Mouse (Mus musculus) hindbrain, postnatal 0 days (tissue): ENCODE data around the gene Ankrd13b. TPM values are rescaled to one million over a fixed set of nuclear protein-coding genes. Genes with fewer than 3 reads are reported as not detected.

ENCODE experiments used
- ATAC-seq: fragments of 200-750 bp; cut with Nextera tagmentation; 2 replicates; pipeline ENCODE4 v1.8.0; 2017; ENCODE audit warnings: mild to moderate bottlenecking, moderate TSS enrichment, moderate library complexity
- DNase-seq: peaks from one replicate; pipeline ENCODE4 v3.0.0-alpha.2; 2015; ENCODE audit warnings: low spot score
- H3K27ac ChIP-seq: fragments of 300-500 bp; sonication (generic); 2 replicates; pipeline ENCODE4 v1.5.1; 2014; ENCODE audit warnings: mild to moderate bottlenecking
- H3K27me3 ChIP-seq: fragments of 300-500 bp; sonication (generic); 2 replicates; pipeline ENCODE4 v1.6.1; 2014; ENCODE audit warnings: low read length, mixed read lengths; ENCODE audit not compliant: insufficient read depth
- H3K36me3 ChIP-seq: fragments of 300-500 bp; sonication (generic); 2 replicates; pipeline ENCODE4 v1.6.1; 2014; ENCODE audit warnings: low read length, mixed read lengths; ENCODE audit not compliant: insufficient read depth
- H3K4me1 ChIP-seq: fragments of 300-500 bp; sonication (generic); 2 replicates; pipeline ENCODE4 v1.6.1; 2014; ENCODE audit warnings: antibody characterized with exemption, low read length, mixed read lengths; ENCODE audit not compliant: insufficient read depth
- H3K4me2 ChIP-seq: fragments of 300-500 bp; sonication (generic); 2 replicates; pipeline ENCODE4 v1.6.1; 2014; ENCODE audit warnings: low read depth, mild to moderate bottlenecking, low read length, moderate library complexity, mixed read lengths
- H3K4me3 ChIP-seq: fragments of 300-500 bp; sonication (generic); 2 replicates; pipeline ENCODE4 v1.5.1; 2014; ENCODE audit warnings: low read length
- H3K9ac ChIP-seq: fragments of 300-500 bp; sonication (generic); replicated peaks from 2 replicates; pipeline ENCODE4 v1.6.1; 2014; ENCODE audit warnings: mild to moderate bottlenecking, low read length, moderate library complexity, mixed read lengths
- H3K9me3 ChIP-seq: fragments of 300-500 bp; sonication (generic); 2 replicates; pipeline ENCODE4 v1.6.1; 2016; ENCODE audit warnings: low read length, mixed read lengths
- CTCF ChIP-seq: IDR thresholded peaks from 2 replicates; pipeline ENCODE4 v1.5.1; 2016; ENCODE audit warnings: antibody characterized with exemption, control low read depth, low read depth
- WGBS: fragments of 180-500 bp; shearing (Covaris S2); extraction: QIAGEN DNeasy Blood & Tissue Kit; methylation state at CpG from one replicate; pipeline ENCODE4 v1.1.7; 2014; 5-methylcytosine and 5-hydroxymethylcytosine counted together
- polyA plus RNA-seq: library from polyadenylated mRNA; unstranded; fragments of >200 nt; fragmentation: Nextera tagmentation; extraction: Ambion mirVana; gene quantifications from 2 replicates; pipeline ENCODE4 v1.2.1, GENCODE M21; 2015
- total RNA-seq: library from RNA; depleted of rRNA; stranded (reverse); fragments of >200 nt; gene quantifications from 2 replicates; pipeline ENCODE4 v1.2.3, GENCODE M21; 2014

Gene Ankrd13b
- total and polyA plus RNA-seq, 2 experiments from 2014 or later, result 30.6 to 77.1 TPM

DNA sequence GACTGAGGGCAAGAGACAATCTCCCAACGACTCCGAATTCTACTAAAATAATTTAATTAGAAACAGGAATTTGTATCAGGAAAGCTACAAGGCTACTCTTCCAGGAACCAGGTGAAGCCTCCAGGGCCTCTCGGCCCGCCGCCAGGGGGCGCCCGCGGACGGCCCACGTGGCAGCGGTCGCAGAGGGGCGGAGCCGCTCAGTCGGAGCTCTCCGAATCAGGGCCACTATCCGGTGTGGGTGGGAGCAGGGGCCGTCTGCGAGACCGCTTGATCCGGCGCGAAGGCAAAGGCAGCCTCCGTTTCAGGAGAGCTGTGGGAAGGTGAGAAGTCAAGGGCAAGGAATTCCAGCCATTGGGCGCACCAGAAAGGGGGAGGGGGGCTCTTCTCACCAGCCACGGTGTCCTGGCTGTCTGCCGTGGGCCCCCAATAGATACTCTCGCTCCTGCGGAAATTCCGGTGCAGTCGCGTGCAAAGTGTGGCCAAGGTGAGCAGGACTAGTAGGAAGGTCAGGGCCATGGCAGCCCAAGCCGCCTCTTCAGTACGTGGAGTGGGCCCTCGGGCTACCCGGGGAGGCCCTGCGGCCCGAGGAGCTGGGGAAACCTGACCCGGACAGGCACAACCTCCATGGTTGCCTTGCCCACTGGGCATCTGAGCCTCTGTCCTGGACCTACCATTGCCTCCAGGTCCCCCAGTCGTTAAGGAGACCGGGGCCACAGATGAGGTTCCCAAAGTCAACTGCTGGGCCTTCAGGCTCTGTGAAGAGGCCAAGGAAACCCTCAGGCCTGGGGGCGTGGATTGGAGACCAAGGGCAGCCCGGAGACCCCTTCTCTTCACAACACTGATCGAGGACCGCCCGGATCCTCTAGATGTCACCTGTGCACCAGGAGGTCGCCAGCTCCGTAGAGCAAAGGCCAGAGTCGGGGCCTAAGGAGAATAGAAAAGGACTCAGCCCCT is 18.9 kb upstream of the Ankrd13b start:
- Histone ChIP-seq H3K4me2 (peak overlapping the region; percentile 63), H3K27ac (peak overlapping the region; percentile 4; the same call in 1 of the 2 replicates), H3K4me3 (peak overlapping the region; percentile 31), H3K9ac (peak overlapping the region; percentile 46), H3K4me1 (peaks cover 5% of the 10 kb centered on the region; the same call in 1 of the 2 replicates), H3K36me3 (peaks cover 38% of the 10 kb centered on the region), H3K9me3 (no peaks in the 10 kb centered on the region), H3K27me3 (no peaks in the 10 kb centered on the region)
- peak; percentile 65 for TF ChIP-seq CTCF
- DNase-seq, result peak; percentile 92
- WGBS, result 21% methylated on average over 49 of the region's 49 CpGs
- ATAC-seq, result peak; percentile 79

DNA sequence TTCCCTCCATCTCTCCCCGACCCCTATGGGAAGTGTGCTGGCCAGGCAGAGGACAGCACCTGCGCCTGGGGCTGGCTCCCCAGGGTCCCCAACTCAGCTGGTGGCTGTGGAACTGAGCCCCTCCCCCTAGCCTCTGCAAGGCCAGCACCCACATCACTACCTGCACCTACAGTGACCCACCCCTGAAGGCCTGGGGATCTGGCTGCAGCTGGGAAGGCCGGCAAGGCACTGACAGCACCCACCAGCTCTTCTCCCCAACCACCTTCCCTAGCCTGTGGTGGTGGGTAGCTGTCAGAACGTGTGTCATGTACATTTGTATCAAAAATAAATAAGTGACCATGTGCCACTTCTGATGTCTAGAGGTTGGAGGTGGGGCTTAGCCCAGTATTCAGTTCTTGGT is 17.9 kb upstream of the Ankrd13b start:
- Histone ChIP-seq H3K4me1 (peaks cover 5% of the 10 kb centered on the region; the same call in 1 of the 2 replicates), H3K27me3 (no peaks in the 10 kb centered on the region), H3K4me3 (no peak overlapping the region), H3K9ac (no peak overlapping the region), H3K36me3 (peaks cover 46% of the 10 kb centered on the region), H3K27ac (peak overlapping the region; percentile 4; the same call in 1 of the 2 replicates), H3K4me2 (no peak overlapping the region), H3K9me3 (no peaks in the 10 kb centered on the region)
- WGBS, result 68% methylated on average over 4 of the region's 4 CpGs
- ATAC-seq (0 out of 2 replicates have a peak, but pooled peaks have one; percentile 5), DNase-seq (no peak)
- no peak for TF ChIP-seq CTCF

DNA sequence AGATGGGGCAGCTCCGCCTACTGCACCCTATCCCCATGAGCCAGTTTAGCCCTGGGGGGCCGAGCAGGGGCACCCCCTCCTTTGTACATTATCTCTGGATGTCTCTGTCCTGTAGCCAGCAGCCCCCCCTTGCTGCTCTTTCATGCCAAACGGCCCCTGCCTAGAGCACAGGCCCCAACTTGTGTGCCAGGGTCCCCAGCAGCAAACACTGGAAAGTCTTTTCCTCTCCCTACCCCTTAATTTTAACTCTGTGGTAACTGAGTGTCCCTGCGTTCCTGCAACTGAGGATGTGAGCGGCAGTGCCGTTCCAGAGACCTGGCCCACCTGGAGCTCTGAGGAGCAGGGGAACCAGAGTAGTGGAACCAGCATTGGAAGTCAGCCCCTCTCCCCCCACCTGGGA is 17.5 kb upstream of the Ankrd13b start:
- 78% methylated on average over 6 of the region's 6 CpGs for WGBS
- ATAC-seq, result no peak

DNA sequence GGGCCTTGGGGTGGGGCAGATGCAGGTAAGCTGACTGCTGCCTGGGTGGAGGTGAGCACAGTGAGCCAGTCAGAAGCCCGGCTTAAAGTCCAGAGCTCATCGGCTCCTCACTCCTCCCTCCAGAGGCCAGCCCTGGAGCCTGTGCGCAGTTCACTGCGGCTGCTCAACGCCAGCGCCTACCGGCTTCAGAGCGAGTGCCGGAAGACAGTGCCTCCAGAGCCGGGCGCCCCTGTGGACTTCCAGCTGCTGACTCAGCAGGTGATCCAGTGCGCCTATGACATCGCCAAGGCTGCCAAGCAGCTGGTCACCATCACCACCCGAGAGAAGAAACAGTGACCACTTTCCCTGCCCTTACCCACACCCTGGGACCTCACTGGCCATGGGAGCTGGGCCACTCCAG is 16.8 kb upstream of the Ankrd13b start:
- Histone ChIP-seq H3K9ac (no peak overlapping the region), H3K27ac (no peak overlapping the region), H3K9me3 (no peaks in the 10 kb centered on the region), H3K27me3 (no peaks in the 10 kb centered on the region), H3K4me1 (peaks cover 5% of the 10 kb centered on the region; the same call in 1 of the 2 replicates), H3K4me3 (no peak overlapping the region), H3K36me3 (peaks cover 46% of the 10 kb centered on the region), H3K4me2 (no peak overlapping the region)
- DNase-seq (no peak), ATAC-seq (no peak)
- no peak for TF ChIP-seq CTCF
- 81% methylated on average over 14 of the region's 14 CpGs for WGBS

More for the DNA sequence above, 17.5 kb upstream of the Ankrd13b start:
- Histone ChIP-seq H3K4me2 (no peak overlapping the region), H3K36me3 (peaks cover 46% of the 10 kb centered on the region), H3K27me3 (no peaks in the 10 kb centered on the region), H3K9ac (no peak overlapping the region), H3K27ac (no peak overlapping the region), H3K4me1 (peaks cover 5% of the 10 kb centered on the region; the same call in 1 of the 2 replicates), H3K4me3 (no peak overlapping the region), H3K9me3 (no peaks in the 10 kb centered on the region)
- no peak for TF ChIP-seq CTCF
- no peak for DNase-seq

DNA sequence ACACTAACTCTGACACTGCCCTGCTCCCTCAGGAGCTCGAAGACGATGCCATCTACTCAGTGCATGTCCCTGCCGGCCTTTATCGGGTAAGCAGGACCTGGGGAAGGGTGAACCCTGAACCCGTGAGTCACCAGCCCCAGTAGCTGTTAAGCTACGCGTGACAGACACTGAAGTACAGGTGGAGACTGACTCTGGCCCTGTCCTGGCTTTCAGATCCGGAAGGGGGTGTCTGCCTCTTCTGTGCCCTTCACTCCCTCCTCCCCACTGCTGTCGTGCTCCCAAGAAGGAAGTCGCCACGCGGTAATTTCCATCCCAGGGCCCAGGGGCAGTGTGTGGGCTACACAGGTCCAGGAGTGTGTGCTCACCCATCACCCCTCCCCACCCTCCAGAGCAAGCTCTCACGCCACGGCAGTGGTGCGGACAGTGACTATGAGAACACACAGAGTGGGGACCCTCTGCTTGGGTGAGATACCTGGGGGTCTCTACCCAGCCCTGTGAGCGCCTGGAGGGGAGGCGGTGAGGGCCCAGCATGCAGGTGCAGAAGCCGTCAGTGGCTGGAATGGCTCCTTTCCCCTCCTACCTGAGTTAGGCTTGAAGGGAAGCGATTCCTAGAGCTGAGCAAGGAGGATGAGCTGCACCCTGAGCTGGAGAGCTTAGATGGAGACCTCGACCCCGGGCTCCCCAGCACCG is 16.0 kb upstream of the Ankrd13b start:
- ATAC-seq (no peak), DNase-seq (no peak)
- TF ChIP-seq CTCF, result no peak
- H3K9me3 ChIP-seq, result no peaks in the 10 kb centered on the region
- H3K4me2 ChIP-seq, result no peak overlapping the region
- no peak overlapping the region for H3K9ac ChIP-seq
- H3K4me1 ChIP-seq, result peaks cover 9% of the 10 kb centered on the region; the same call in 1 of the 2 replicates
- peaks cover 46% of the 10 kb centered on the region for H3K36me3 ChIP-seq
- no peak overlapping the region for H3K27ac ChIP-seq
- H3K4me3 ChIP-seq, result no peak overlapping the region
- no peaks in the 10 kb centered on the region for H3K27me3 ChIP-seq
- 90% methylated on average over 22 of the region's 22 CpGs for WGBS

DNA sequence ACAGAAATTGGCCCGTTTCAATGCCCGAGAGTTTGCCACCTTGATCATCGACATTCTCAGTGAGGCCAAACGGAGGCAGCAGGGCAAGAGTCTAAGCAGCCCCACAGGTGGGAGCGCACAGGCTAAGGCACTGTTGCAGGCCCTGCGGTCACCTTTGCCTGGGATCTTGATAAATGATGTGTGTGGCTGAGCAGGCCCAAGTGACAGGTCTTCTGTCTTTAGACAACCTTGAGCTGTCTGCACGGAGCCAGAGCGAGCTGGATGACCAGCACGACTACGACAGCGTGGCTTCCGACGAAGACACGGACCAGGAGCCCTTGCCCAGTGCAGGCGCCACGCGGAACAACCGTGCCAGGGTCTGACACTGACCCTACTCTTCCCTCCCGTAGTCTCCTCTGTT is 14.9 kb upstream of the Ankrd13b start:
- no peak overlapping the region for H3K9ac ChIP-seq
- no peaks in the 10 kb centered on the region for H3K27me3 ChIP-seq
- peaks cover 9% of the 10 kb centered on the region; the same call in 1 of the 2 replicates for H3K4me1 ChIP-seq
- ATAC-seq, result no peak
- H3K9me3 ChIP-seq, result no peaks in the 10 kb centered on the region
- H3K27ac ChIP-seq, result no peak overlapping the region
- 91% methylated on average over 19 of the region's 19 CpGs for WGBS
- DNase-seq, result no peak
- TF ChIP-seq CTCF, result no peak
- H3K4me3 ChIP-seq, result no peak overlapping the region
- peaks cover 53% of the 10 kb centered on the region for H3K36me3 ChIP-seq
- H3K4me2 ChIP-seq, result no peak overlapping the region
